9 mouse cellular contexts compared by ENCODE assay signal in the genomic region with DNA sequence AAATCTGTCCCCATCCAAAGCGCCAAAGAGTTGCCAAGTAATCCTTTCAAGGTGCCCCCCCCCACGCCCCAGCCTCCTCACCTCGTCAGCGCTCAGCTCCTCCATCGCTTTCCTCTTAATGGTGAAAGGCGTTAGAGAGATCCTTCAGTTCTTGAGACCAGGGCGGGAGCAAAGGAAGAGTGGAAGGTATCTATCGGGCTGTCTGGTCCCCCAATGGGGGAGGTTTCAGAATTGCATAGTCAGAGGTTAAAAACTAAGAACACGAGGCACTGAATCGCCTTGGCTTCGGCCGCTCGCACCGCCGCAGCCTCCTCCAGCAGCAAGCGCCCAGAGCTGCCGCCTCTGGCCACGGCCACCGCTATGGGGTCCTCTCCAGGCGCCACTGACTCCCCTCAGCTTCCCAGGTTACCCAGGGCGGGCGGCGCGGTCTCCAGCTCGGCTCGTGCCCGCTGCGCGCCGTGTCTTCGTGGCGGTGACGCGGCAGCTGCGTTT. TPM values are rescaled to one million over a fixed set of nuclear protein-coding genes. Genes with fewer than 3 reads are reported as not detected.
DNase-seq lines count a peak whose midpoint lies in the region; ATAC-seq lines count a peak whose summit lies in the region.
"Had no signal": no experiment of that assay in that cellular context is flagged by ENCODE, and none has a peak within 500 bp of the region (broad histone marks: within the 10 kb centered on the region; RNA-seq: fewer than 3 reads in every experiment).

No protein-coding gene starts in this region.

- intact Hi-C loops in left cerebral cortex, postnatal 14 days (cut with DNase I) = loop anchor here (1.0 kb wide), 1 partner anchor 19 kb away; no protein-coding TSS in a partner anchor

- DNase-seq in heart, adult 8-10 months (ENCODE audit: low spot score) = no peak
- peak; percentile 43 for DNase-seq in c-Kit-positive CD71-positive TER-119-positive erythroid progenitor cells, embryonic 14.5 days (ENCODE audit: low spot score)
- DNase-seq in frontal cortex, postnatal 25 days (ENCODE audit: low spot score in 2 of 2) = peak; percentile 29 to 33
- peak; percentile 37 to 38 for DNase-seq in left cerebral cortex, postnatal 14 days (ENCODE audit: low spot score in 2 of 2)
- DNase-seq in midbrain, embryonic 10.5 days (ENCODE audit: low spot score) = no peak
- no peak for DNase-seq in retina, embryonic 14.5 days (ENCODE audit: low spot score)

- H3K27me3 ChIP-seq in heart, embryonic 11.5 days (ENCODE audit: control insufficient read depth, insufficient read depth, low read length) = no peaks in the 10 kb centered on the region
- no peaks in the 10 kb centered on the region for H3K27me3 ChIP-seq in midbrain, embryonic 10.5 days (ENCODE audit: low read depth, poor library complexity, severe bottlenecking)

- peak; percentile 71 for ATAC-seq in heart, embryonic 11.5 days (replicated peaks; ENCODE audit: insufficient number of reproducible peaks, low FRiP score, low TSS enrichment)
- ATAC-seq in CD4-positive, CD25-positive, alpha-beta regulatory T cell, adult 4 months = peak; percentile 27

- peak overlapping the region; percentile 83 for H3K4me2 ChIP-seq in heart, embryonic 11.5 days

- peaks cover 9% of the 10 kb centered on the region; the same call in 1 of the 2 replicates for H3K4me1 ChIP-seq in heart, embryonic 11.5 days (ENCODE audit: control insufficient read depth, insufficient read depth, low read length)
- H3K4me1 ChIP-seq in midbrain, embryonic 10.5 days = peaks cover 28% of the 10 kb centered on the region

- peak overlapping the region; percentile 99 for H3K27ac ChIP-seq in heart, embryonic 11.5 days (ENCODE audit: low read depth, low read length)
- peak overlapping the region; percentile 97 for H3K27ac ChIP-seq in midbrain, embryonic 10.5 days (replicated peaks)

- H3K36me3 ChIP-seq in heart, embryonic 11.5 days (ENCODE audit: control insufficient read depth, insufficient read depth, low read length) = no peaks in the 10 kb centered on the region
- peaks cover 13% of the 10 kb centered on the region for H3K36me3 ChIP-seq in midbrain, embryonic 10.5 days

- WGBS in heart, embryonic 11.5 days (ENCODE audit: insufficient replicate concordance) = under 1% methylated on average over 35 of the region's 35 CpGs
- WGBS in midbrain, embryonic 10.5 days = under 1% methylated on average over 35 of the region's 35 CpGs

- H3K4me3 ChIP-seq in heart, embryonic 11.5 days (ENCODE audit: low read depth, low read length) = peak overlapping the region; percentile 96
- H3K4me3 ChIP-seq in midbrain, embryonic 10.5 days = peak overlapping the region; percentile 94

- peak overlapping the region; percentile 93 for H3K9ac ChIP-seq in heart, embryonic 11.5 days (ENCODE audit: low read depth, low read length)

- H3K9me3 ChIP-seq in heart, embryonic 11.5 days (replicated peaks; ENCODE audit: control insufficient read depth, low read length) = no peaks in the 10 kb centered on the region
- H3K9me3 ChIP-seq in midbrain, embryonic 10.5 days (replicated peaks) = no peaks in the 10 kb centered on the region; the same call in 1 of the 2 replicates

RNA-seq across cellular contexts. Expression of a gene that starts 0.7 kb away (rescaled TPM):
- 36.3 and 41.3 TPM in 2 replicates for polyA plus RNA-seq in heart, embryonic 11.5 days (2014; fragmentation: Nextera tagmentation; extraction: Ambion mirVana)
- total RNA-seq in heart, adult 8-10 months (2022) = 10 to 100 TPM; 40.6 to 46.8 (median 42.6) TPM
- polyA plus RNA-seq in CD4-positive, CD25-positive, alpha-beta regulatory T cell, adult 4 months (2017; shearing (Covaris generic)) = 10 to 100 TPM; 18.9 to 19.2 TPM
- total RNA-seq in left cerebral cortex, postnatal 14 days (2021) = 100 to 1,000 TPM; 100 to 102 TPM
- polyA plus RNA-seq in midbrain, embryonic 10.5 days (2016; fragmentation: Nextera tagmentation; extraction: Ambion mirVana) = 56.2 and 60.9 TPM in 2 replicates

RNA-seq across cellular contexts. Expression of a gene that starts 28.9 kb away (rescaled TPM):
- polyA plus RNA-seq in heart, embryonic 11.5 days (2014; fragmentation: Nextera tagmentation; extraction: Ambion mirVana) = 1.2 and 2.5 TPM in 2 replicates
- total RNA-seq in heart, adult 8-10 months (2022) = 10 to 100 TPM; 41.4 to 66.1 (median 52.8) TPM
- polyA plus RNA-seq in CD4-positive, CD25-positive, alpha-beta regulatory T cell, adult 4 months (2017; shearing (Covaris generic)) = not detected
- total RNA-seq in left cerebral cortex, postnatal 14 days (2021) = not detected
- not detected in 2 replicates for polyA plus RNA-seq in midbrain, embryonic 10.5 days (2016; fragmentation: Nextera tagmentation; extraction: Ambion mirVana)
- total RNA-seq: layer of hippocampus, postnatal 25 days had no signal

RNA-seq across cellular contexts. Expression of a gene that starts 51.3 kb away (rescaled TPM):
- not detected in 2 replicates for polyA plus RNA-seq in heart, embryonic 11.5 days (2014; fragmentation: Nextera tagmentation; extraction: Ambion mirVana)
- not detected for total RNA-seq in heart, adult 8-10 months (2022)
- polyA plus RNA-seq in CD4-positive, CD25-positive, alpha-beta regulatory T cell, adult 4 months (2017; shearing (Covaris generic)) = under 1 TPM in 1 of 2 experiments, not detected in 1; 0.73 TPM
- not detected for total RNA-seq in left cerebral cortex, postnatal 14 days (2021)
- polyA plus RNA-seq in midbrain, embryonic 10.5 days (2016; fragmentation: Nextera tagmentation; extraction: Ambion mirVana) = 0.41 and 0.55 TPM in 2 replicates
- total RNA-seq: layer of hippocampus, postnatal 25 days had no signal

RNA-seq across cellular contexts. Expression of a gene that starts 59.2 kb away (rescaled TPM):
- 16.2 and 17.0 TPM in 2 replicates for polyA plus RNA-seq in heart, embryonic 11.5 days (2014; fragmentation: Nextera tagmentation; extraction: Ambion mirVana)
- 10 to 100 TPM; 35.1 to 36.8 (median 36.0) TPM for total RNA-seq in heart, adult 8-10 months (2022)
- polyA plus RNA-seq in CD4-positive, CD25-positive, alpha-beta regulatory T cell, adult 4 months (2017; shearing (Covaris generic)) = 1 to 10 TPM; 7.3 to 8.2 TPM
- total RNA-seq in left cerebral cortex, postnatal 14 days (2021) = 1 to 10 TPM; 7.7 to 8.6 TPM
- polyA plus RNA-seq in midbrain, embryonic 10.5 days (2016; fragmentation: Nextera tagmentation; extraction: Ambion mirVana) = 16.2 and 18.8 TPM in 2 replicates

RNA-seq across cellular contexts. Expression of a gene that starts 59.2 kb away (rescaled TPM):
- polyA plus RNA-seq in heart, embryonic 11.5 days (2014; fragmentation: Nextera tagmentation; extraction: Ambion mirVana) = 36.7 and 43.9 TPM in 2 replicates
- total RNA-seq in heart, adult 8-10 months (2022) = 10 to 100 TPM; 50.1 to 69.6 (median 57.6) TPM
- 10 to 100 TPM; 29.0 to 43.3 TPM for polyA plus RNA-seq in CD4-positive, CD25-positive, alpha-beta regulatory T cell, adult 4 months (2017; shearing (Covaris generic))
- total RNA-seq in left cerebral cortex, postnatal 14 days (2021) = 10 to 100 TPM; 24.6 to 25.4 TPM
- 48.5 and 48.9 TPM in 2 replicates for polyA plus RNA-seq in midbrain, embryonic 10.5 days (2016; fragmentation: Nextera tagmentation; extraction: Ambion mirVana)

Comparison
In these comparisons a context has a peak if more than half of its experiments do, and no peak if none do; other contexts are left out.
1. DNase-seq: peak in c-Kit-positive CD71-positive TER-119-positive erythroid progenitor cells, embryonic 14.5 days (single experiment), frontal cortex, postnatal 25 days (2 of 2) and left cerebral cortex, postnatal 14 days (2 of 2); none in heart, adult 8-10 months (single experiment), midbrain, embryonic 10.5 days (single experiment) and retina, embryonic 14.5 days (single experiment).